Mouse (Mus musculus): ENCODE data around the gene Tm4sf1. TPM values are rescaled to one million over a fixed set of nuclear protein-coding genes. Genes with fewer than 3 reads are reported as not detected.
A peak's percentile ranks its signal among the peaks of the same experiment; 100 is the strongest.

The Tm4sf1 gene
- polyA plus RNA-seq, 1 experiment from 2014 or later, result 14.0 TPM

DNA sequence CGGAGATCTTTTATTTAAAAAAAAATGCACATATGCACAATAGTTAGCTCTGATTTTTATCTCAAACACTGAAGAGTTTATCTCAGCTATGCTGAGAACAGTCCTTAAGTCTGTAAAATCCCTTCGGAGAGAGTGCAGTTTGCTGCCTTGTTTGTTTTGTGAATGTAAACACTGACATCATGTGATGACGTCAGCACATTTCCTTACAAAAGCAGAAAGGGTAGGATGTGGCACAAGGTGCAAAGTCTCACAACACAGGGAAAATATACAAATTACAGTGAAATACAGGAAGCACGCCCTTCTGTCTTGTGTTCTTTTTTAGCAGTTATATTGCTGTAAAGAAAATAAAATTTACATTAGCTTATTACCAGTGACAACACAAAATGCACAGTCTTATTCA, 14.3 kb downstream of the Tm4sf1 start:
- 60% methylated on average over 4 of the region's 4 CpGs for WGBS
- Histone ChIP-seq H3K27ac (no peak overlapping the region), H3K27me3 (no peaks in the 10 kb centered on the region)

GRCm38 (mm10) chr3:57278225-57278624, 23.6 kb downstream of the Tm4sf1 start:
- no peaks in the 10 kb centered on the region for H3K9me3 ChIP-seq
- ATAC-seq (ENCODE audit: insufficient number of reproducible peaks, insufficient read depth, low FRiP score, low TSS enrichment, low read depth), result no peak
- no peaks in the 10 kb centered on the region for H3K4me1 ChIP-seq (replicated peaks)
- no peak overlapping the region for H3K9ac ChIP-seq (replicated peaks)
- H3K27me3 ChIP-seq, result no peaks in the 10 kb centered on the region
- no peaks in the 10 kb centered on the region for H3K36me3 ChIP-seq
- 91% methylated on average over 4 of the region's 4 CpGs for WGBS
- H3K4me3 ChIP-seq (replicated peaks), result no peak overlapping the region
- no peak overlapping the region for H3K27ac ChIP-seq
- H3K4me2 ChIP-seq, result no peak overlapping the region

More for the DNA sequence above, 14.3 kb downstream of the Tm4sf1 start:
- H3K4me2 ChIP-seq, result no peak overlapping the region
- no peak overlapping the region for H3K9ac ChIP-seq (replicated peaks)
- no peak for ATAC-seq (ENCODE audit: insufficient number of reproducible peaks, insufficient read depth, low FRiP score, low TSS enrichment, low read depth)
- H3K9me3 ChIP-seq, result no peaks in the 10 kb centered on the region
- H3K4me3 ChIP-seq (replicated peaks), result no peak overlapping the region
- H3K4me1 ChIP-seq (replicated peaks), result peaks cover 5% of the 10 kb centered on the region; the same call in 1 of the 2 replicates
- no peaks in the 10 kb centered on the region for H3K36me3 ChIP-seq

- Histone ChIP-seq H3K27ac (no peak overlapping the region), H3K4me1 (replicated peaks) (no peaks in the 10 kb centered on the region), H3K27me3 (no peaks in the 10 kb centered on the region), H3K9me3 (no peaks in the 10 kb centered on the region), H3K9ac (replicated peaks) (no peak overlapping the region), H3K4me2 (no peak overlapping the region), H3K36me3 (no peaks in the 10 kb centered on the region), H3K4me3 (replicated peaks) (no peak overlapping the region)
- 87% methylated on average over 5 of the region's 5 CpGs for WGBS
- ATAC-seq (ENCODE audit: insufficient number of reproducible peaks, insufficient read depth, low FRiP score, low TSS enrichment, low read depth), result no peak
Measured at GRCm38 (mm10) chr3:57277453-57277852, 24.3 kb downstream of the Tm4sf1 start.

DNA sequence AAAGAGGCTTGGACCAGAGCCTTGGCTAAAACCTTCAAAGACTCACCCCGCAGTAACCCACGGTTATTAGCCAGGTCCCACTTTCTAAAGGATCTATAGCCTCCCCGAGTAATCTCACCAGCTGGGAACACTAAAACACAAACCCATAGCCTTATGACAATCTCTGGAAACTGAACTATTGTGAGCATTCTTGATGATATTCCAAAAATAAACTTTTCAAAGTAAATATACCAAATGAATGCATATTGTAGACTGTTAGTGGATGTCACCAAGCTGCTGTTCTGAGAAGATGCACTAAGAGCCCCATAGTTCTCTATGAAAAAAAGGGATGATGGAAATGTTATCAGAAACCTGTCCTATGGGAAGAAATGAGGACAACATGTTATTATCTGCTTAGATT, 25.0 kb downstream of the Tm4sf1 start:
- no peak overlapping the region for H3K9ac ChIP-seq (replicated peaks)
- H3K27me3 ChIP-seq, result no peaks in the 10 kb centered on the region
- H3K4me3 ChIP-seq (replicated peaks), result no peak overlapping the region
- no peak for ATAC-seq (ENCODE audit: insufficient number of reproducible peaks, insufficient read depth, low FRiP score, low TSS enrichment, low read depth)
- WGBS, result 84% methylated on average over 3 of the region's 3 CpGs
- H3K4me1 ChIP-seq (replicated peaks), result no peaks in the 10 kb centered on the region
- H3K4me2 ChIP-seq, result no peak overlapping the region
- no peak overlapping the region for H3K27ac ChIP-seq
- no peaks in the 10 kb centered on the region for H3K36me3 ChIP-seq
- H3K9me3 ChIP-seq, result no peaks in the 10 kb centered on the region

DNA sequence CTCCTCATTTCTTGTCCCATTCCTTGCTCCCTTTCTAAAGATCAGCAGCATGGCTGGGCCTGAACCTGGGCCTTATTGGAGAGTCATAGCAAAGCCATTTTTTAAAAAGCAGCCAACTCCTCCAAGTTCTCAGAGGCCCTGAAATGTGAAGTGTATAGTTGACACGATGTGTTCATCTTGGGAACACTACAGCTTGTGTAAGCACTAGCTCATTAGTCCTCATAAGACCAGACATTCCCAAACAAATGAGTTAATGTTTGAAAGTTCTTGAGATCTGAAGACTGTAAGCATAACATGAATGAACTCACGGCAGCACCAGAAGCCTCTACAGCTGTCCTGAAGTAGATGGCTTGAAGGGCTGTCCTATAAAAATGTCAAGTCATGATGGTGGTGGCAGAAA, 32.8 kb downstream of the Tm4sf1 start:
- Histone ChIP-seq H3K27me3 (no peaks in the 10 kb centered on the region), H3K27ac (no peak overlapping the region), H3K4me3 (replicated peaks) (no peak overlapping the region), H3K9me3 (no peaks in the 10 kb centered on the region), H3K4me2 (no peak overlapping the region), H3K36me3 (no peaks in the 10 kb centered on the region), H3K9ac (replicated peaks) (no peak overlapping the region), H3K4me1 (replicated peaks) (no peaks in the 10 kb centered on the region)
- WGBS, result 68% methylated on average over 2 of the region's 2 CpGs
- ATAC-seq (ENCODE audit: insufficient number of reproducible peaks, insufficient read depth, low FRiP score, low TSS enrichment, low read depth), result no peak

DNA sequence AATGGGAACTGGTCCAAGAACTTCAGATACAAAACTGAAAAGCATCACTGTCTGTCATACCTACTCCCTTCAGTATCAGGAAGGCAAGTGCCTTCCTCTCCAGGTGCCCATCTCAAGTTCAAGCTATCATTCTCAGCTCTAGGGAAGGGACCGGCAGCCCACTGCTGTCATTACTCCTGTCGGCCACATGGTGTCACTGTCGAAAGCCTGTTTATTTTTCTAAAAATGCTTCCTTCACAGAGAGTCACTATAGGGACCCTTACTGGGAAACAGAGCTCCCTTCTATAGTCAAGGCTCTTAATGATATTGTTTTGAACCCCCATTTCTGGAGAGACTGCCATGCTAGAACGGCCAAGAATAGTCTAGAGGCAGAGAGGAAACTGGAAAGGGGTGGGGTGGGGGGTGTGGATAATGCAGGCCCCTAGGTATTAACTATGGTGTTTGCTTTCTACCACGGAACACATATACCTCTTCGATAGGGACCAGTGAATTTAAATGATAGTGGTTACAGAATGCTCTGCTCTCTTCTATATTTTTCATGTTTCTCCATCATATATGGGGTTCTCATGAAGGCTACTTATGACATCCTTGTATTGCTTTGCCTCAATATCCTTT, 34.1 kb downstream of the Tm4sf1 start:
- no peak overlapping the region for H3K4me3 ChIP-seq (replicated peaks)
- WGBS, result 39% methylated on average over 6 of the region's 6 CpGs
- peak; percentile 66; the same call in 1 of the 2 replicates for ATAC-seq (ENCODE audit: insufficient number of reproducible peaks, insufficient read depth, low FRiP score, low TSS enrichment, low read depth)
- no peak overlapping the region for H3K27ac ChIP-seq
- H3K4me1 ChIP-seq (replicated peaks), result no peaks in the 10 kb centered on the region
- H3K27me3 ChIP-seq, result no peaks in the 10 kb centered on the region
- no peaks in the 10 kb centered on the region for H3K9me3 ChIP-seq
- H3K36me3 ChIP-seq, result no peaks in the 10 kb centered on the region
- H3K9ac ChIP-seq (replicated peaks), result no peak overlapping the region
- H3K4me2 ChIP-seq, result no peak overlapping the region

DNA sequence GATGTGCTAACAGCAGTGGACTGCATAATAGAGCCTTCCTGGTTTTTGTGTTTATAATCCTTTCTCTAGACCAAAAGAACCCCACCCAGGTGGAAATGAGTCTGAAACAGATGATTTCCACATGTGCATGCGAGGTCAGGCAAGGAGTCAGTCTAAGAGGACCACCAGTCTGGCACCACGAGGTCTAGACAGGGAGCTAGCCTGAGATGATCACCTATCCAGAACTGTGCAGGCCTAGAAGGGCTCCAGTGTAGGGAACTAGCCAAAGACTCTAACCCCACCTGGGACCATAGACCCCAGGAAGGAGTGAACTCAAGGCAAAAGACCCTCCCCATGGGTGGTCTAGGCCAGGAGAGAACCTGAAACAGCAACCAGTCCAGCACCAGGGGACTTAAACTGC, 48.7 kb downstream of the Tm4sf1 start:
- Histone ChIP-seq H3K27ac (no peak overlapping the region), H3K4me1 (replicated peaks) (no peaks in the 10 kb centered on the region), H3K4me2 (no peak overlapping the region), H3K27me3 (no peaks in the 10 kb centered on the region), H3K36me3 (no peaks in the 10 kb centered on the region), H3K9me3 (no peaks in the 10 kb centered on the region), H3K9ac (replicated peaks) (no peak overlapping the region), H3K4me3 (replicated peaks) (no peak overlapping the region)
- ATAC-seq (ENCODE audit: insufficient number of reproducible peaks, insufficient read depth, low FRiP score, low TSS enrichment, low read depth), result no peak; the same call in 1 of the 2 replicates
- WGBS, result 68% methylated on average over 2 of the region's 2 CpGs

DNA sequence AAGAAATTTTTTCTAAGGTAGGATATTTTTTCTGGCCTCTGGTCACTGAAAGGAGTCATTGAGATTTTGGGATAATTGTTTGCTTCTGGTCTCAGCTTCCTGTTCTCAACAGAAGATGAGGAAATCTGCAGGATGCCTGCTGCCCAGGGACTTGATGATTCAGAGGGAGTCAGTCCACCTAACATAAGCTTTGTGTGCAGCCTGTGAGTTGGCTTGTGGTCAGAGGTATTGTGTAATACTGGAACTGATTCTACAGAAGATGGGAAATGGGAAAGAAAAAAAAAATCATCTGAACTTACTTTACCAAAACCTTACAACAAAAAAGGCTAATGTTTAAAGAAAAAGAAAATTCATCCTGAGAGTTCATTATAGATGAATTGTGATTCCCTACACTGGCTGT, 49.2 kb downstream of the Tm4sf1 start:
- H3K4me2 ChIP-seq, result no peak overlapping the region
- no peak for ATAC-seq (ENCODE audit: insufficient number of reproducible peaks, insufficient read depth, low FRiP score, low TSS enrichment, low read depth)
- H3K4me1 ChIP-seq (replicated peaks), result no peaks in the 10 kb centered on the region
- no peak overlapping the region for H3K4me3 ChIP-seq (replicated peaks)
- no peaks in the 10 kb centered on the region for H3K9me3 ChIP-seq
- no peaks in the 10 kb centered on the region for H3K27me3 ChIP-seq
- no peak overlapping the region for H3K27ac ChIP-seq
- H3K36me3 ChIP-seq, result no peaks in the 10 kb centered on the region
- H3K9ac ChIP-seq (replicated peaks), result no peak overlapping the region

DNA sequence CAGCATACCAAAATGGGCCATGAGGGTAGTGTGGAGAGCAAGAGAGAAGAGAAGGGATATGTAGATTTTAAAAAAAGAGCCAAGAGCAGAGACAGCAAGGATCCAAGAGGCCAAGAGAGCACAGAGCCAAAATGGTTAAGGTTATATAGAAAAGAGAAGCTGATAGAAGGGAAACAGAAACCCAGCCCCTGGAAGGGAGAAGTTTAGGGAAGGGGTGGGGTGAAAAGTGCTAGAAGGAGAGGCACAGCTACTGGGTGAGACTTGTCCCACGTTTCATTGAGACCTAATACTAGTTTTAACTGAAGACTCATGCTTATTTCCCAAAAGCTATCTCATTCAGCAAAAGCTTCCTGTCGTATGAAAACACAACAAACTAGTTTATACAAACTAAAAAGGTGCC, 56.5 kb downstream of the Tm4sf1 start:
- Histone ChIP-seq H3K36me3 (no peaks in the 10 kb centered on the region), H3K9ac (replicated peaks) (no peak overlapping the region), H3K4me3 (replicated peaks) (no peak overlapping the region), H3K9me3 (no peaks in the 10 kb centered on the region), H3K27ac (no peak overlapping the region), H3K4me2 (no peak overlapping the region), H3K4me1 (replicated peaks) (no peaks in the 10 kb centered on the region), H3K27me3 (no peaks in the 10 kb centered on the region)
- no peak for ATAC-seq (ENCODE audit: insufficient number of reproducible peaks, insufficient read depth, low FRiP score, low TSS enrichment, low read depth)
- 64% methylated on average over 2 of the region's 2 CpGs for WGBS

Other genes starting within 250 kb of the Tm4sf1 start
- 0.18 TPM in 1 of 2 replicates, not detected in the other for gene Tm4sf4, start 123.3 kb upstream of the Tm4sf1 start, polyA plus RNA-seq (2016; fragmentation: Nextera tagmentation; extraction: Ambion mirVana)

Data from limb, embryonic 12.5 days (tissue).